Mouse (Mus musculus) heart, adult 18-20 months (tissue): Measurements from ENCODE around the gene Bmyc. TPM values are rescaled to one million over a fixed set of nuclear protein-coding genes. Genes with fewer than 3 reads are reported as not detected.
"Not testable (repeated sequence)": the region's sequence is repeated elsewhere in the genome, so short reads cannot be mapped to it uniquely, and the experiment has no call there.

Experiments used
- DNase-seq, 2 experiments: peaks; one replicate each; pipeline ENCODE4 v3.0.0; 2021 to 2022; ENCODE audit warnings: mixed read lengths in 1 of 2
- long read RNA-seq, 2 experiments: library from polyadenylated mRNA; stranded (forward); transcript quantifications; one replicate each; pipeline ENCODE4 v2.0.0; 2021
- total RNA-seq, 2 experiments: library from RNA; stranded (reverse); gene quantifications; 2 replicates each; pipeline ENCODE4 v1.2.3; 2021

Bmyc gene
- total RNA-seq: 10 to 100 TPM; 16.9 to 18.3 TPM
- long read RNA-seq, experiment 1, transcript Bmyc-201 (1 exons, 983 nt): major isoform, 30 of 30 reads
- long read RNA-seq, experiment 1, partial matches to known transcripts: 0 of 30 reads
- long read RNA-seq, experiment 1, other reads (novel, unspliced or antisense): 0 of 30 reads
- long read RNA-seq, experiment 2, transcript Bmyc-201 (1 exons, 983 nt): major isoform, 28 of 28 reads
- long read RNA-seq, experiment 2, partial matches to known transcripts: 0 of 28 reads
- long read RNA-seq, experiment 2, other reads (novel, unspliced or antisense): 0 of 28 reads

DNA sequence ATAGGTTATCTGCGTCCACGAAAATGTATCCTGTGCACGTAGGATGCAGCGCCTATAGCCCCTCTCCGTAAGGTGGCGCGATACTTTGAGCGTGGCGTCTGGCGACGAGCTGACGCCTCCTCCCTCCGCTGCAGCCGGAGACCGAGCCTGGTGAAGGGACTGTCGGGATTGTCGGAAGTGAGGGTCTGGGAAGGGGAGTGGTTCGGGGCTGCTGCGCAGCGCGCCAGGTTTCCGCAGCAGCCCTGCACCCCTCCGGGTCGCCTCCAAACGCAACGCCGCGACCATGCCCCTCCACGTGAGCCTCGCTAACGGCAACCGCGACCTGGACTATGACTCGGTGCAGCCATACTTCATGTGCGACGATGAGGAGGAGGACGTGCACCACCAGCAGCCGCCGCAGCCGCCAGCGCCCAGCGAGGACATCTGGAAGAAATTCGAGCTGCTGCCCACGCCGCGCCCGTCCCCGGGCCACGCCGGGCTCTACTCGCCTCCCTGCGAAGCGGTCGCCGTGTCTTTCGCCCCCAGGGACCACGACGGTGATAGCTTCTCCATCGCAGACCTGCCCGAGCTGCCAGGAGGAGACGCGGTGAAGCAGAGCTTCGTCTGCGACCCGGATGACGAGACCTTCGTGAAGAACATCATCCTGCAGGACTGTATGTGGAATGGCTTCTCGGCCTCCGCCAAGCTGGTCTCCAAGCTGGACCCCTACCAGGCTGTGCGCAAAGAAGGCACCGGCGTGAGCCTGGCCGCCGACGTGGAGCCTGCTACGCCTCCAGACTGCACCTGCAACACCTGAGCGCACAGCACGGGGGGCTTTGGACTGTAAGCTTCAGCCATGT, at the start of gene Bmyc:
Bmyc (plus strand) TSS at position 97 of the 839 bp plus-strand sequence.
- DNase-seq: peak; percentile 83 to 86

GRCm38 (mm10) chr2:25657246-25657645, 49.3 kb upstream of the Bmyc start:
- peak; percentile 29 to 30 for DNase-seq

DNA sequence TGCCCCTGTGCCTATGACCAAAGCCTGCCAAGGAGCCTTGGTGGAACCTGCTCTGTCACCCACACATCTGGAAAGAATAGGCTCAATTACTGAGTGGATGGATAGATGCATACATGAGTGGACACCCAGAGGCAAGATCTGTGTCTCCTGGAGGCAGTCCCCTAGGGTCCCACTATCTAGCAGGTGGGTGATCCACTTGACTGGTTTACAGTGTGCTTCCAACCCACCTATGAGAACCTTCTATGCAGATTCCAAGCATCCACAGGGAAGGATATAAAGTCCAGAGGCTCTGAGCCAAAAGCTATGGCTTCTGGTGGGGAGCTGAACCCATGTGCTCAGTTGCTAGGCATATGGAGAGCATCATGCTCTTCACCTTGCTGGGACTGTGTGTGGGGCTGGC, 48.9 kb upstream of the Bmyc start, which contains the start of gene Lcn5:
Lcn5 (plus strand) TSS at position 301 of the 400 bp plus-strand sequence.
- DNase-seq: no peak

- DNase-seq: peak; percentile 25 to 57
Measured at GRCm38 (mm10) chr2:25660279-25660678, 46.3 kb upstream of the Bmyc start.

DNA sequence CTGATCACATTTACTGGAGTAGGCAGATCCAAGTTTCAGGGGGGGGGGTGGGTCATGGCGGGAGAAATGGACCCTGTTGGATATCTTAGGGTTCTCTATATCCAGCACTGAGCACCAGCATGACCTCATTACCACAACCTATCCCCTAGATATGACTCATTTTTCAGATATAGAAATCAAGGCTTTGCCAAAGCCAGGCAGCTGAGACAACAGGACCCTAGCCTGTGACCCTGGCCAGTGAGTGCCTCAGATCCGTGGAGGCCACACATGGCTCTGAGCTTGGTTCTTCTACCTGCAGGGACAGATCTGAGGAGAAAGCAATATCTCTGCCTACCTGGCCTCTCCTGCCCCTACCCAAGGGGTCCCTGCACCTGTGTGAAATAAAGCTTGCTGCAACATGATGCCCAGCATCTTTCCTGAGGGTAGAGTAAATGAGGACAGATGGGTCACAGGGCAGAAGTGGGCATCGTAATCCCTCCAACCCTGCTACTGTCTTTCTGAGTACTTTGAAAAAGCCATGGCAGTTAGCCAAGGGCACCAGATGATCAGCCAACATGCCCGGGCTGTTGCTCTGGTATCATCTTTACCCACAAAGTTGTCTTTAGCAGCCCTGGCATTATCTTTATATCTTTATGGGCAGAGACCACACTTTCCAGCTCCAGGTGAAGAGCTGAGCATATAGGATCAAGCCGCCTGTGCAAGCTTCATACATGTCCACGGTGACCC, 45.1 kb upstream of the Bmyc start:
- peak in 1 of 2 experiments; percentile 19 for DNase-seq

- DNase-seq: peak; percentile 36 to 70
Measured at GRCm38 (mm10) chr2:25663511-25663910, 43.0 kb upstream of the Bmyc start.

GRCm38 (mm10) chr2:25664125-25664524, 42.4 kb upstream of the Bmyc start:
- no peak for DNase-seq

DNA sequence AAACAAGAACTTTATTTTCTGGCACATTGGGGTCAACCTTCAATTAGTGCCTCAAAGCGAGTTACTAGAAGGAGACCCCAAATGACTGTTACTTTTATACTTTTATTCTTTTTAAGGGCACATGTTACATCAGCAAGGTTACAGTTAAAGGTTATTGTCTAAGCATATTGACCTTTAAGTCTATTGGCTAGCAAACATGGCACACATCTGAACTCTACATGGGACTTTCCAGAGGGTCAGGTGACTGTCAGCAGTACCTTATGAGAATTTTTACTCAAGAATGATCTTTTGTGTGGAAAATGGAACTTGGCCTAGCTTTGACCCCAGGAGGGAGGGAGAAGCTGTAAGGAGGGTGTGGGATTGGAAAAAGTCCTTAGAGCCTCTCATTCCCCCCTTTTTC, 40.0 kb upstream of the Bmyc start:
- no peak for DNase-seq

DNA sequence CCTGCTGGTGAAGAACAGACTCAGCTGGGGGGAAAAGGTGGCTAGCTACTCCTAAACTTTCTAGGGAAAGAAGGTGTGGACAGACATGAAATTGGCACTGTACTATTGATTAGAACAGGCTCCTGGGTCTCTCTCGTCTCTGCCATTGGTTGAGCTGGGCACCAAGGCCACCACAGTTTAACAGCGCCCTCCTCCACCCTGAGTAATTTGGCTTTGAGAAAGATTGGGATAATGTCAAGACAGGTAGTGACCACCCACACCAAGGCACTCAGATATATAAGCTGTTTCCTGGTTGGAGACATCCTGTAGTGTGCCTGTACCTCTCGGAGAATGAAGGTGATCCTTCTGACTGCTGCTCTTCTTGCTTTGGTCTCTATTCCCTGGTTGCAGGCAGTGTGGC, 30.1 kb upstream of the Bmyc start, which contains the start of gene Lcn6:
Lcn6 (plus strand) TSS at position 301 of the 400 bp plus-strand sequence.
- no peak for DNase-seq

- no peak for DNase-seq
Measured at GRCm38 (mm10) chr2:25679559-25679958, 27.0 kb upstream of the Bmyc start.

DNA sequence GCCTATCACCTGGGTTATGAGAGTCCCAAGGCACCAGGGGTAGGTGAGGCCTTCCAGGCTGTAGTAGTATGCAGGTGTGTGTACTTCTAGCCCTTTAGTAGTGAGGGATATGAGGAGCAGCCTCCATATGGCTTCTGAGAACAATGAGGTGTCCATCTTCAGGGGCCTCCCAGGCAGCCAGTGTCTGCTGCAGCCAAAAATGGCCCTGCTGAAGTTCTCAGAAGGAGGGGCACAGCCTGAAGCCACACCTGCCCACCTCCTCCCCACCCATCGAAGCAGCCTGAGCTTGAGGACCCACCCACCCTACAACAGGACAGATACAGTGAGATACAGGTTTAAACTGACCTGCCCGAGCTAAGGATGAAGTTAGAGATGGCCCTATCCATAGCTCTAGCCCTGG, 24.1 kb upstream of the Bmyc start, which contains the start of gene Lcn10:
Lcn10 (plus strand) TSS at position 301 of the 400 bp plus-strand sequence.
- no peak for DNase-seq

DNA sequence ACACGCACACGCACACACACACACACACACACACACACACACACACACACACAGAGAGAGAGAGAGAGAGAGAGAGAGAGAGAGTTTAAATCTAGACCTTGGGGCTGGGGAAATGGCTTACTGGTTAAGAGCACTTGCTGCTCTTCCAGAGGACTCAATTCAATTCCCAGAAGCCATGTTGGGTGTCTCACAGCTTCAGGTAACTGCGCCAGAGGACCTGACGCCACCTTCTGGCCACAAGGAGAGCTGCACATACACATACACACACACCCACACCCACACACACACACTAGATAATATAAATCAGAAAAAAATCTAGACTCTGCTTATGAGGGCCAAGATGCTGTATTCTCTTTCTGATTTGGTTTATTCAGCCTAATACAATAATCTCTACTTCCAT, 19.6 kb upstream of the Bmyc start:
- no peak for DNase-seq

- DNase-seq: peak; percentile 57 to 85
Measured at GRCm38 (mm10) chr2:25694605-25695004, 11.9 kb upstream of the Bmyc start.

GRCm38 (mm10) chr2:25696951-25697350, 9.6 kb upstream of the Bmyc start:
- no peak for DNase-seq

- no peak for DNase-seq
Measured at GRCm38 (mm10) chr2:25698696-25699095, 7.8 kb upstream of the Bmyc start.

GRCm38 (mm10) chr2:25699743-25700142, 6.8 kb upstream of the Bmyc start, which contains the start of gene Obp2a:
TSS of gene Obp2a (plus strand) at chr2:25700043.
- DNase-seq: not testable (repeated sequence)

DNA sequence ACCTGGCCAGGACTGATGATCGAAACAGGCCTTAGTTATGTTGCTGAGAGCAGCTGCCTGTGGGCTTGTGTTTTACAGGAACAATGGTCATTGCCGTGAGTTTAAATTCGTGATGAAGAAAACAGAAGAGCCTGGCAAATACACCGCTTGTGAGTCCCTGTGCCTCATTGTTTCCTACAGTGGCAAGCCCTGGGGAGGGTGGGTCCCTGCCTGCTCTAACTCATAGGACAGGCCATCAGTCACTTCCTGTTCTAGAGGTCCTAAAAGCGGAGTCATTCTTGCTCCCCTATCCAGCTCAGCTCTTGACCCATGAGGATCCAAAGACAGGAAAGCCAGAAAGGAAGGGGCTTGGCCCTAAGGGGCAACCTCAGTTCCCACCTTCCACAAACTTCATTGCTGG, 5.5 kb upstream of the Bmyc start:
- peak in 1 of 2 experiments; percentile 12 for DNase-seq

DNA sequence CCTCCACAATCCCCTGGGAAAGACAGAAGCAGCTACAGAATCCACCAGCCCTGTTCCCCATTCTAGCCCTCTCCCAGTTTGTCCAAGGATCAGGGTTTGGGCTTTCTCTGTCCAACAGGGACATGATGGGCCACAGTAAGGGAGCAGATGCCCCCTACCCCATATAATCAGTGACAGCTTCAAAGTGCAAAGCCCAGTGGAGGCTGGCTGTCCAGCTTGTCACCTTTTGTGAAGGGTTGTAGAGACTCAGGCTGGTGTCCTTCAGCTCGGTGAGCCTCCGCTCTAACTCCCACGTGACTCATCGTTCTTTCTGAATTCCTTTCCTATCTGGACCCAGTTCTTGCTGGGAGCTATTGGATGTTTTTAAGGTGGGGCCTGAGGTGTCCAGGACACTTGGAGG, 2.8 kb upstream of the Bmyc start:
- DNase-seq: no peak

DNA sequence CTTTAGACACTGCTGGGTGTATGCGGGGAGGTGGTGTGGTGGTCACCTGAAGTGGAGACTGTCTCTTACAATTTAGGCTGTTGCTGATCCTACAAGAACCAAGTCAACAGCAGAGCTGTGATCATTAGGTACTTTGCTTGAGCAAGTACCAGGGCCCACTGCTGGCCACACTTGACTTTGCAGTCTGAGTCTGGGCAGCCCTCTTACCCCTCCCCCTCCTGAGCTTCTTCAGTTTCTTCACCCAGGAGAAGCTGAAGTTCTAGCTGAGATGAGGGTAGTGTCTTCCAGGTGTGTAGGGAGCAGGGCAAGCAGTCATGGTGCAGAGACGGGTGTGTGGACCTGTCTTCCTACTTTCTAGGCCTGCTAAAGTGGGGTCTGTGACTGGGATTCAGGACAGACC, 1.6 kb downstream of the Bmyc start:
- DNase-seq: peak in 1 of 2 experiments; percentile 12

GRCm38 (mm10) chr2:25709056-25709455, 2.5 kb downstream of the Bmyc start:
- DNase-seq: not testable (repeated sequence)

- not testable (repeated sequence) for DNase-seq
Measured at GRCm38 (mm10) chr2:25709791-25710190, 3.3 kb downstream of the Bmyc start.

- DNase-seq: not testable (repeated sequence)
Measured at GRCm38 (mm10) chr2:25711641-25712040, 5.1 kb downstream of the Bmyc start.
